Mouse (Mus musculus): Measurements from ENCODE around the gene Nthl1. TPM values are rescaled to one million over a fixed set of nuclear protein-coding genes. Genes with fewer than 3 reads are reported as not detected.
A peak's percentile ranks its signal among the peaks of the same experiment; 100 is the strongest.
"Not testable (repeated sequence)": the region's sequence is repeated elsewhere in the genome, so short reads cannot be mapped to it uniquely, and the experiment has no call there.

The Nthl1 gene
- polyA plus RNA-seq, 1 experiment from 2014 or later = 18.6 TPM

GRCm38 (mm10) chr17:24667416-24667815 is 34.9 kb downstream of the Nthl1 start:
- ATAC-seq (ENCODE audit: insufficient read depth) (no peak), DNase-seq (peak; percentile 71)
- H3K36me3 ChIP-seq (ENCODE audit: insufficient read depth) = no peaks in the 10 kb centered on the region
- 21% methylated on average over 6 of the region's 6 CpGs for WGBS
- no peaks in the 10 kb centered on the region for H3K9me3 ChIP-seq (ENCODE audit: low read depth, low read length)
- H3K4me1 ChIP-seq (ENCODE audit: insufficient read depth) = peaks cover 22% of the 10 kb centered on the region
- no peak overlapping the region for H3K4me2 ChIP-seq
- H3K27ac ChIP-seq (ENCODE audit: low read depth) = no peak overlapping the region
- H3K9ac ChIP-seq = no peak overlapping the region
- H3K27me3 ChIP-seq (ENCODE audit: insufficient read depth, low read length) = no peaks in the 10 kb centered on the region
- peak; percentile 79 for TF ChIP-seq CTCF (IDR thresholded peaks at IDR 0.05; ENCODE audit: low read depth)
- no peak overlapping the region for H3K4me3 ChIP-seq (ENCODE audit: low read depth, low read length)

GRCm38 (mm10) chr17:24669214-24669544 is 36.7 kb downstream of the Nthl1 start:
- H3K9me3 ChIP-seq (ENCODE audit: low read depth, low read length) = not testable (repeated sequence)
- peak overlapping the region; percentile 84; the same call in 1 of the 2 replicates for H3K27ac ChIP-seq (ENCODE audit: low read depth)

GRCm38 (mm10) chr17:24669545-24670245 is 37.2 kb downstream of the Nthl1 start, which contains the start of gene Zfp598:
TSS of gene Zfp598 (plus strand) at chr17:24669687.
- TF ChIP-seq CTCF (IDR thresholded peaks at IDR 0.05; ENCODE audit: low read depth) = peak; percentile 14; the same call in 1 of the 2 replicates
- peak within 1 kb of the TSS; percentile 95 for H3K4me2 ChIP-seq
- DNase-seq (peak; percentile 98), ATAC-seq (ENCODE audit: insufficient read depth) (peak; percentile 99)
- H3K27ac ChIP-seq (ENCODE audit: low read depth) = peak within 1 kb of the TSS; percentile 84
- H3K4me1 ChIP-seq (ENCODE audit: insufficient read depth) = peaks cover 23% of the 10 kb centered on the region
- peaks cover 3% of the 10 kb centered on the region; the same call in 1 of the 2 replicates for H3K36me3 ChIP-seq (ENCODE audit: insufficient read depth)
- H3K9ac ChIP-seq = peak within 1 kb of the TSS; percentile 97
- peak within 1 kb of the TSS; percentile 100 for H3K4me3 ChIP-seq (ENCODE audit: low read depth, low read length)
- H3K9me3 ChIP-seq (ENCODE audit: low read depth, low read length) = no peaks in the 10 kb centered on the region
- no peaks in the 10 kb centered on the region for H3K27me3 ChIP-seq (ENCODE audit: insufficient read depth, low read length)
- under 1% methylated on average over 79 of the region's 80 CpGs for WGBS

More at GRCm38 (mm10) chr17:24669214-24669544, 36.7 kb downstream of the Nthl1 start:
- H3K4me1 ChIP-seq (ENCODE audit: insufficient read depth) = peaks cover 23% of the 10 kb centered on the region
- peak overlapping the region; percentile 100 for H3K4me3 ChIP-seq (ENCODE audit: low read depth, low read length)
- ATAC-seq (ENCODE audit: insufficient read depth) = peak; percentile 24
- H3K9ac ChIP-seq = peak overlapping the region; percentile 97
- H3K27me3 ChIP-seq (ENCODE audit: insufficient read depth, low read length); H3K36me3 ChIP-seq (ENCODE audit: insufficient read depth); DNase-seq: not testable (repeated sequence)
- peak overlapping the region; percentile 95 for H3K4me2 ChIP-seq
- 7% methylated on average over 15 of the region's 15 CpGs for WGBS

- ATAC-seq (ENCODE audit: insufficient read depth) (no peak), DNase-seq (no peak)
- TF ChIP-seq CTCF (IDR thresholded peaks at IDR 0.05; ENCODE audit: low read depth) = no peak
- Histone ChIP-seq H3K9me3 (ENCODE audit: low read depth, low read length) (no peaks in the 10 kb centered on the region), H3K27me3 (ENCODE audit: insufficient read depth, low read length) (no peaks in the 10 kb centered on the region), H3K4me2 (peak overlapping the region; percentile 95), H3K4me3 (ENCODE audit: low read depth, low read length) (peak overlapping the region; percentile 100), H3K27ac (ENCODE audit: low read depth) (peak overlapping the region; percentile 84), H3K9ac (peak overlapping the region; percentile 97), H3K4me1 (ENCODE audit: insufficient read depth) (peaks cover 23% of the 10 kb centered on the region), H3K36me3 (ENCODE audit: insufficient read depth) (peaks cover 3% of the 10 kb centered on the region; the same call in 1 of the 2 replicates)
- WGBS = 6% methylated on average over 8 of the region's 8 CpGs
Measured at GRCm38 (mm10) chr17:24670246-24670844, 37.9 kb downstream of the Nthl1 start.

GRCm38 (mm10) chr17:24671346-24671745 is 38.9 kb downstream of the Nthl1 start:
- Histone ChIP-seq H3K27ac (ENCODE audit: low read depth) (no peak overlapping the region), H3K4me1 (ENCODE audit: insufficient read depth) (peaks cover 23% of the 10 kb centered on the region), H3K27me3 (ENCODE audit: insufficient read depth, low read length) (no peaks in the 10 kb centered on the region), H3K9me3 (ENCODE audit: low read depth, low read length) (no peaks in the 10 kb centered on the region), H3K4me3 (ENCODE audit: low read depth, low read length) (no peak overlapping the region), H3K36me3 (ENCODE audit: insufficient read depth) (peaks cover 3% of the 10 kb centered on the region; the same call in 1 of the 2 replicates), H3K4me2 (peak overlapping the region; percentile 95), H3K9ac (no peak overlapping the region)
- ATAC-seq (ENCODE audit: insufficient read depth) (no peak), DNase-seq (no peak)
- WGBS = 49% methylated on average over 5 of the region's 5 CpGs
- TF ChIP-seq CTCF (IDR thresholded peaks at IDR 0.05; ENCODE audit: low read depth) = no peak

- Histone ChIP-seq H3K27ac (ENCODE audit: low read depth) (no peak overlapping the region), H3K9ac (0 out of 2 replicates have a peak overlapping the region, but pooled peaks have one; percentile 16), H3K4me2 (peak overlapping the region; percentile 95), H3K9me3 (ENCODE audit: low read depth, low read length) (no peaks in the 10 kb centered on the region), H3K36me3 (ENCODE audit: insufficient read depth) (peaks cover 10% of the 10 kb centered on the region), H3K4me1 (ENCODE audit: insufficient read depth) (peaks cover 23% of the 10 kb centered on the region), H3K4me3 (ENCODE audit: low read depth, low read length) (no peak overlapping the region), H3K27me3 (ENCODE audit: insufficient read depth, low read length) (no peaks in the 10 kb centered on the region)
- 16% methylated on average over 5 of the region's 5 CpGs for WGBS
- no peak for TF ChIP-seq CTCF (IDR thresholded peaks at IDR 0.05; ENCODE audit: low read depth)
- ATAC-seq (ENCODE audit: insufficient read depth) (no peak), DNase-seq (peak; percentile 71)
Measured at GRCm38 (mm10) chr17:24672141-24672540, 39.7 kb downstream of the Nthl1 start.

- Histone ChIP-seq H3K4me1 (ENCODE audit: insufficient read depth) (peaks cover 17% of the 10 kb centered on the region), H3K27ac (ENCODE audit: low read depth) (no peak overlapping the region), H3K9ac (no peak overlapping the region), H3K36me3 (ENCODE audit: insufficient read depth) (peaks cover 32% of the 10 kb centered on the region), H3K4me2 (no peak overlapping the region), H3K27me3 (ENCODE audit: insufficient read depth, low read length) (no peaks in the 10 kb centered on the region), H3K4me3 (ENCODE audit: low read depth, low read length) (no peak overlapping the region), H3K9me3 (ENCODE audit: low read depth, low read length) (no peaks in the 10 kb centered on the region)
- ATAC-seq (ENCODE audit: insufficient read depth) = no peak
- WGBS = 80% methylated on average over 7 of the region's 7 CpGs
- DNase-seq = no peak
- TF ChIP-seq CTCF (IDR thresholded peaks at IDR 0.05; ENCODE audit: low read depth) = no peak
Measured at GRCm38 (mm10) chr17:24674277-24674676, 41.8 kb downstream of the Nthl1 start.
